Mouse (Mus musculus): Measurements from ENCODE around the gene Khdc4. TPM values are rescaled to one million over a fixed set of nuclear protein-coding genes. Genes with fewer than 3 reads are reported as not detected.

Gene Khdc4
- total RNA-seq, 1 experiment: 85.5 TPM

GRCm38 (mm10) chr3:88756276-88756675, 70.7 kb downstream of the Khdc4 start:
- Histone ChIP-seq H3K27ac (ENCODE audit: insufficient read depth, low read depth, low read length, poor library complexity, severe bottlenecking) (peak overlapping the region; percentile 14; the same call in 1 of the 2 replicates), H3K9me3 (ENCODE audit: control insufficient read depth, insufficient read depth, low read depth, low read length) (no peaks in the 10 kb centered on the region), H3K4me3 (ENCODE audit: insufficient read depth in 1 of 2, low read depth in 1 of 2, low read length in 2 of 2, poor library complexity in 1 of 2, severe bottlenecking in 1 of 2) (no peak overlapping the region), H3K36me3 (ENCODE audit: control insufficient read depth, insufficient read depth, low read length, poor library complexity, severe bottlenecking) (no peaks in the 10 kb centered on the region), H3K4me1 (ENCODE audit: control insufficient read depth in 2 of 2, insufficient read depth in 2 of 2, low read length in 2 of 2, poor library complexity in 1 of 2) (peaks cover 2 to 3% of the 10 kb centered on the region in 2 experiments; a peak in 2 of 4 replicates), H3K9ac (ENCODE audit: insufficient read depth, low read depth, low read length, poor library complexity, severe bottlenecking) (peak overlapping the region; percentile 19; the same call in 1 of the 2 replicates)
- TF ChIP-seq CHD2 (IDR thresholded peaks at IDR 0.05; ENCODE audit: low read depth, low read length): no peak
- no peak for TF ChIP-seq ZC3H11A (IDR thresholded peaks at IDR 0.05; ENCODE audit: borderline replicate concordance, low read depth, low read length)
- TF ChIP-seq MAFK (IDR thresholded peaks at IDR 0.05; ENCODE audit: insufficient read depth, low read depth, low read length): no peak
- TF ChIP-seq HCFC1 (IDR thresholded peaks at IDR 0.05; ENCODE audit: borderline replicate concordance, insufficient read depth, low read length): no peak
- no peak for TF ChIP-seq ZNF384 (IDR thresholded peaks at IDR 0.05; ENCODE audit: low read depth, low read length)
- in situ Hi-C loops (cut with MboI; ENCODE audit: low sequenced_read_pairs in 2 of 2, unreplicated experiment in 2 of 2): no loop called here
- no peak for DNase-seq (ENCODE audit: low read depth, low spot score)

DNA sequence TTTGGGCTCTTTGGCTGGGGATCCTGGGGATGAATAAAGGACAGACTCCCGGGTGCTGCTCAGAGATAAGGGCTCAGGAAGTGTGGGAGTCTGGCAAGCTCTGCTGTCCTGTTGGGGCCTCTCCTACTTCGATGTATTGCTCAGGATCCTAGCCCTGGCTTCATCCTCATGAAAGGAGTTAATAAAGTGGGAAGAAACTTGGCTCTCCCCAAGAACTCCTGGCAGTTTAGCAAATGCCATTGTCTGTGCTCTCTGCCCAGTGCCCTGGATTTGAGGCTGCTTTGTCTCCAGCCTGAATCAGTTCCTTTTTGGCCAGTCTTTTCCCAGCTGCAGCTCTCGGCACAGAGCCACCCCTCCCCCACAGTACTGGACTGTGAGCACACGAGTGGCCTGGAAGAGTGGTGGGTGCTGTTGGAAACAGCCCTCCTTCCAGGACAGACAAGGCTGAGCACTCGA, 72.5 kb downstream of the Khdc4 start:
- no peak overlapping the region; the same call in 1 of the 2 replicates for H3K9ac ChIP-seq (ENCODE audit: insufficient read depth, low read depth, low read length, poor library complexity, severe bottlenecking)
- in situ Hi-C loops (cut with MboI; ENCODE audit: low sequenced_read_pairs in 2 of 2, unreplicated experiment in 2 of 2): no loop called here
- peaks cover 3% of the 10 kb centered on the region in 2 experiments; a peak in 2 of 4 replicates for H3K4me1 ChIP-seq (ENCODE audit: control insufficient read depth in 2 of 2, insufficient read depth in 2 of 2, low read length in 2 of 2, poor library complexity in 1 of 2)
- H3K9me3 ChIP-seq (ENCODE audit: control insufficient read depth, insufficient read depth, low read depth, low read length): no peaks in the 10 kb centered on the region
- no peak for DNase-seq (ENCODE audit: low read depth, low spot score)
- H3K36me3 ChIP-seq (ENCODE audit: control insufficient read depth, insufficient read depth, low read length, poor library complexity, severe bottlenecking): no peaks in the 10 kb centered on the region
- TF ChIP-seq ZC3H11A (IDR thresholded peaks at IDR 0.05; ENCODE audit: borderline replicate concordance, low read depth, low read length) (no peak), MAFK (IDR thresholded peaks at IDR 0.05; ENCODE audit: insufficient read depth, low read depth, low read length) (no peak), CHD2 (IDR thresholded peaks at IDR 0.05; ENCODE audit: low read depth, low read length) (no peak), ZNF384 (IDR thresholded peaks at IDR 0.05; ENCODE audit: low read depth, low read length) (no peak), HCFC1 (IDR thresholded peaks at IDR 0.05; ENCODE audit: borderline replicate concordance, insufficient read depth, low read length) (no peak)
- H3K27ac ChIP-seq (ENCODE audit: insufficient read depth, low read depth, low read length, poor library complexity, severe bottlenecking): no peak overlapping the region
- no peak overlapping the region for H3K4me3 ChIP-seq (ENCODE audit: insufficient read depth in 1 of 2, low read depth in 1 of 2, low read length in 2 of 2, poor library complexity in 1 of 2, severe bottlenecking in 1 of 2)

GRCm38 (mm10) chr3:88761619-88762018, 76.0 kb downstream of the Khdc4 start:
- Histone ChIP-seq H3K9ac (ENCODE audit: insufficient read depth, low read depth, low read length, poor library complexity, severe bottlenecking) (no peak overlapping the region), H3K27ac (ENCODE audit: insufficient read depth, low read depth, low read length, poor library complexity, severe bottlenecking) (no peak overlapping the region), H3K36me3 (ENCODE audit: control insufficient read depth, insufficient read depth, low read length, poor library complexity, severe bottlenecking) (no peaks in the 10 kb centered on the region), H3K4me3 (ENCODE audit: insufficient read depth in 1 of 2, low read depth in 1 of 2, low read length in 2 of 2, poor library complexity in 1 of 2, severe bottlenecking in 1 of 2) (peak overlapping the region; percentile 13 to 25; a peak in 3 of 4 replicates), H3K4me1 (ENCODE audit: control insufficient read depth in 2 of 2, insufficient read depth in 2 of 2, low read length in 2 of 2, poor library complexity in 1 of 2) (peaks cover 0 to 2% of the 10 kb centered on the region in 2 experiments; a peak in 3 of 4 replicates), H3K9me3 (ENCODE audit: control insufficient read depth, insufficient read depth, low read depth, low read length) (no peaks in the 10 kb centered on the region)
- TF ChIP-seq ZNF384 (IDR thresholded peaks at IDR 0.05; ENCODE audit: low read depth, low read length) (no peak), HCFC1 (IDR thresholded peaks at IDR 0.05; ENCODE audit: borderline replicate concordance, insufficient read depth, low read length) (no peak), CHD2 (IDR thresholded peaks at IDR 0.05; ENCODE audit: low read depth, low read length) (no peak), ZC3H11A (IDR thresholded peaks at IDR 0.05; ENCODE audit: borderline replicate concordance, low read depth, low read length) (no peak), MAFK (IDR thresholded peaks at IDR 0.05; ENCODE audit: insufficient read depth, low read depth, low read length) (no peak)
- in situ Hi-C loops (cut with MboI; ENCODE audit: low sequenced_read_pairs in 2 of 2, unreplicated experiment in 2 of 2): no loop called here
- no peak for DNase-seq (ENCODE audit: low read depth, low spot score)

- in situ Hi-C loops (cut with MboI; ENCODE audit: low sequenced_read_pairs in 2 of 2, unreplicated experiment in 2 of 2): no loop called here
- peaks cover 0 to 2% of the 10 kb centered on the region in 2 experiments; a peak in 3 of 4 replicates for H3K4me1 ChIP-seq (ENCODE audit: control insufficient read depth in 2 of 2, insufficient read depth in 2 of 2, low read length in 2 of 2, poor library complexity in 1 of 2)
- H3K9ac ChIP-seq (ENCODE audit: insufficient read depth, low read depth, low read length, poor library complexity, severe bottlenecking): no peak overlapping the region
- H3K9me3 ChIP-seq (ENCODE audit: control insufficient read depth, insufficient read depth, low read depth, low read length): no peaks in the 10 kb centered on the region
- no peaks in the 10 kb centered on the region for H3K36me3 ChIP-seq (ENCODE audit: control insufficient read depth, insufficient read depth, low read length, poor library complexity, severe bottlenecking)
- peak overlapping the region in 1 of 2 experiments; percentile 25; a peak in 2 of 4 replicates for H3K4me3 ChIP-seq (ENCODE audit: insufficient read depth in 1 of 2, low read depth in 1 of 2, low read length in 2 of 2, poor library complexity in 1 of 2, severe bottlenecking in 1 of 2)
- DNase-seq (ENCODE audit: low read depth, low spot score): no peak
- no peak overlapping the region for H3K27ac ChIP-seq (ENCODE audit: insufficient read depth, low read depth, low read length, poor library complexity, severe bottlenecking)
- TF ChIP-seq MAFK (IDR thresholded peaks at IDR 0.05; ENCODE audit: insufficient read depth, low read depth, low read length) (no peak), HCFC1 (IDR thresholded peaks at IDR 0.05; ENCODE audit: borderline replicate concordance, insufficient read depth, low read length) (no peak), ZNF384 (IDR thresholded peaks at IDR 0.05; ENCODE audit: low read depth, low read length) (no peak), ZC3H11A (IDR thresholded peaks at IDR 0.05; ENCODE audit: borderline replicate concordance, low read depth, low read length) (no peak), CHD2 (IDR thresholded peaks at IDR 0.05; ENCODE audit: low read depth, low read length) (no peak)
Measured at GRCm38 (mm10) chr3:88762401-88762831, 76.8 kb downstream of the Khdc4 start.

Other genes with a start within 250 kb of the Khdc4 start
- gene Sema4a, start 224.6 kb upstream of the Khdc4 start, total RNA-seq (2012; rRNA removed): 8.8 and 10.1 TPM in 2 replicates
- 80.1 and 121 TPM in 2 replicates for gene Lmna, start 175.8 kb upstream of the Khdc4 start, total RNA-seq (2012; rRNA removed)
- gene Mex3a, start 153.4 kb upstream of the Khdc4 start, total RNA-seq (2012; rRNA removed): 24.9 and 29.8 TPM in 2 replicates
- gene Rab25, start 137.5 kb upstream of the Khdc4 start, total RNA-seq (2012; rRNA removed): 2.1 and 4.0 TPM in 2 replicates
- 108 and 112 TPM in 2 replicates for gene Lamtor2, start 132.7 kb upstream of the Khdc4 start, total RNA-seq (2012; rRNA removed)
- gene Ubqln4, start 132.0 kb upstream of the Khdc4 start, total RNA-seq (2012; rRNA removed): 103 and 135 TPM in 2 replicates
- 827 and 1,221 TPM in 2 replicates for gene Ssr2, start 109.9 kb upstream of the Khdc4 start, total RNA-seq (2012; rRNA removed)
- 50.8 and 80.0 TPM in 2 replicates for gene Arhgef2, start 79.8 kb upstream of the Khdc4 start, total RNA-seq (2012; rRNA removed)
- gene Rxfp4, start 32.7 kb upstream of the Khdc4 start, total RNA-seq (2012; rRNA removed): not detected in 2 replicates
- gene Rit1, start 31.0 kb downstream of the Khdc4 start, total RNA-seq (2012; rRNA removed): 10.7 and 18.3 TPM in 2 replicates
- gene Syt11, start 89.4 kb downstream of the Khdc4 start, total RNA-seq (2012; rRNA removed): 12.4 and 13.9 TPM in 2 replicates
- 56.3 and 58.0 TPM in 2 replicates for gene Gon4l, start 149.4 kb downstream of the Khdc4 start, total RNA-seq (2012; rRNA removed)
- 74.5 and 78.3 TPM in 2 replicates for gene Msto1, start 228.2 kb downstream of the Khdc4 start, total RNA-seq (2012; rRNA removed)

All from ES-E14 (cell line).